Mouse (Mus musculus) C2C12 (cell line): ENCODE results near the gene Snx33.

Experiments used
- CTCF ChIP-seq: IDR thresholded peaks from one replicate; pipeline ENCODE4 v1.5.1; 2011; ENCODE audit not compliant: control insufficient read depth, insufficient read depth, insufficient read length
- MYOD1 ChIP-seq: IDR thresholded peaks from one replicate; pipeline ENCODE4 v1.6.1; 2011; ENCODE audit warnings: low read depth; ENCODE audit not compliant: control insufficient read depth, insufficient read length
- MYOG ChIP-seq: IDR thresholded peaks from one replicate; pipeline ENCODE4 v1.6.1; 2011; ENCODE audit not compliant: control insufficient read depth, insufficient read length; ENCODE audit errors: extremely low read depth

GRCm38 (mm10) chr9:56922746-56923145, 5.4 kb downstream of the Snx33 start:
- TF ChIP-seq CTCF (no peak), MYOG (no peak), MYOD1 (no peak)
